Mouse (Mus musculus): ENCODE results near the gene Sox6.

The Sox6 gene

DNA sequence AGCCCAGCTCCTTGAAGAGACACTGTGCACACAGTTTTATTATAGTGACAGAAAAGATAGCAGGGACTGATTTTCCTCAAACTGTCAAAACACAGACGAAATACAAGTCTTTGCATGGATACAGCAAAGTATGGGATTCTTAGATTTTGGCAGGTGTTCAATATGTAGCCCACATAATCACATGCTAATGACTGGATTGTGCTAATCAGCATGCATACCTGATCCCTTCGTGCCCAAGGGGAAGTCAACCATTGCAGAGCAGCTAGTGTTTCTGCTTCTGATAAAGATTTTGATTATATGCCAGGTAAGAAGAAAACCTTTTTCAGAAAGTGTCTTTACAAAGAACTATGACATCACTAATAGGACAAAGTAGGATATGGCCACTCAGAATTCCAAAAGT, 245.8 kb downstream of the Sox6 start:
- H3K27me3 ChIP-seq (ENCODE audit: control insufficient read depth, insufficient read depth, low read length, poor library complexity, severe bottlenecking), result no peaks in the 10 kb centered on the region
- DNase-seq (ENCODE audit: low read depth, low spot score), result no peak
- H3K36me3 ChIP-seq (ENCODE audit: control insufficient read depth, insufficient read depth, low read length, poor library complexity, severe bottlenecking), result no peaks in the 10 kb centered on the region

DNA sequence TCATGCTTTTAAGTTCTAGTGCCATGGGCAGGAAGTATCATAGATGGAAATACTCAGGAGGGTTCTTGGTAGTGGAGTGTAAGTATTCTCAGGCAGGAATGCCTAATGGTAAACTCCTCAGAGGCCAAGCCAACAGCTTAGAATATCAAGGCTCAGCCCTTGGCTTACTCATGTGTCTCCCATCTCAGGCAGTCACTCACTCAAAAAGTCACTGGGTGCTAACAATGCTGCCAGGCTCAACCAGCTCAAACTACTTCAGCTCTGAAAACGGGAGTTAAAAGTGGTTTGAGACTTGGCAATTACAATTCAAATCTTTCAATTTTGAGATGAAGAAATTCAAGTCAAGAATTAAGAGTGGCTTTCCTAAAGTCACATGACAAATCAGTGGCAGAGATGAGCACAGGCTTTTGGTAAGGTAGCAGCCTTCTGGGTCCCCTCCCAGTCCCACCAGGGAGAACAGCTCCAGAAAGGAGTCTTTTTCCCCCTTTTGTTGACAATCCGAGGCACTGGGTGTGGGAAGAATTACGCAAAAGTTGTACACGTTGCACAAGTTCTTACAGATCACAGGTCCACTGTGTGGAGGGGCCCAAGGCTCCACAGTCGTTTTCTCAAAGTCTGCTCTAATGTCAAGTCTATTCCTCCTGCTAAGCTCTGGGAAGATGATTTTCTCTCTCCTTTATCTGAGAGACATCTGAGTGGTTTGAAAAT, 249.3 kb downstream of the Sox6 start:
- no peak for DNase-seq (ENCODE audit: low read depth, low spot score)
- Histone ChIP-seq H3K36me3 (ENCODE audit: control insufficient read depth, insufficient read depth, low read length, poor library complexity, severe bottlenecking) (no peaks in the 10 kb centered on the region), H3K27me3 (ENCODE audit: control insufficient read depth, insufficient read depth, low read length, poor library complexity, severe bottlenecking) (no peaks in the 10 kb centered on the region)

DNA sequence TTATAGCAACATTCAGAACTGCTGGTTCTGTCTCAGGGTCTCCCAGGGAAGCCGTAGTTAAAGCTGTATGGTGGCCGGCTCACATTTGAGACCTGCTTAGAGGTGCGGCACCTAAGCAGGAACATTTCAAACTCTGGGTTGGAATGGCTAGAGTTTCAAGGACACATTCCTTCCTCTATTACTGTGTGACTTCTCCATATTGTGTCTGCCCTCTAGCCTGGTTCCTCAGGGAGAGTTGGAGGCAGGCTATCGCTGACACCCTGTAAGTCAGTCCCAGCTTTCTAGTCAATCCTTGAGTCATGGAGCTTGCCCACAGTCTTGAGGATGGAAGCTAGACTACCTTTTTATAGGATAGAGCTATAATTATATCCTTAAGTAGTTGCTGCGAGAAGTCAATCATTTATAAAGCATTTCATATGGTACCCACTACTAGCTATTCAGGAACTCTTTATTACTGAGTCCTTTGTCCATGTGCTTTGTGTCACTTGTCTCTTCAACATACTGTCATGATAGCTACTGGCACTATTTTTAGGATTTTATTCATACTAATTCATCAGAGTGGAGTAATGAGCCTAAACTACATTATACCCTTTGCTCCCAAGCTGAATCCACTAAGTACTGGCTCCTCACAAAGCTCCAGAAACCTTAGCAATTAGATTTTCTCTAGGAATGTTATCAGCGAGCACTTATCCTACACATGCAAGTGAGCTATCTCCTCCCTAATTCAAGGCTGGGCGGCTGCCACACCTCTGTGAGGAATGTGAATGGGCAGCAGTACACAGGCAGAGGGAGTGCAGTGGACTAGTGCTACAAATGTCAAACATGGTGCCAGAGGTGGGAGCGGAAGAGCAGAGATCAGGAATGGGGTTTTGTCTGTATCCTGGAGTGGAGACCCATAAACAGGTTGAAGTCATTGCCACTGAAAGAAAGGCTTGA, 254.3 kb downstream of the Sox6 start:
- no peak for DNase-seq (ENCODE audit: low read depth, low spot score)
- no peaks in the 10 kb centered on the region for H3K36me3 ChIP-seq (ENCODE audit: control insufficient read depth, insufficient read depth, low read length, poor library complexity, severe bottlenecking)
- H3K27me3 ChIP-seq (ENCODE audit: control insufficient read depth, insufficient read depth, low read length, poor library complexity, severe bottlenecking), result no peaks in the 10 kb centered on the region

DNA sequence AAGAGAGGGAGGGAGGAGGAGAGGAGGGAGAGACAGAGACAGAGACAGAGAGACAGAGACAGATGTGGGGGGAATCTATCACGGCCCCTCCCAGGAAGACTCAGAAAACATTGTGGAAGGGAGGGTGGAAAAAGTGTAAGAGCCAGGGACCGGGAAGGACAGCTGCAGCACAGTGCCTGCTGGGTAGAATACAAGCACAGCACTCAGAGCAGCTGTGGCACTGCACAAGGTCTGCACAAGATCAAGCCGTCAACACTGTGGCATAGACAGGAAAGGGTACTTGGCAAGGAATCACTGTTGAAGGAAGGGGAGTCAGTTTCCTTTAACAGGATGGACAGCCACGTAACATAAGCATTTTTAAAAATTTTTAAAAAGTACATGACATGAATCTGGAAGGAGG, 258.4 kb downstream of the Sox6 start:
- Histone ChIP-seq H3K27me3 (ENCODE audit: control insufficient read depth, insufficient read depth, low read length, poor library complexity, severe bottlenecking) (no peaks in the 10 kb centered on the region), H3K36me3 (ENCODE audit: control insufficient read depth, insufficient read depth, low read length, poor library complexity, severe bottlenecking) (no peaks in the 10 kb centered on the region)
- DNase-seq (ENCODE audit: low read depth, low spot score), result no peak

DNA sequence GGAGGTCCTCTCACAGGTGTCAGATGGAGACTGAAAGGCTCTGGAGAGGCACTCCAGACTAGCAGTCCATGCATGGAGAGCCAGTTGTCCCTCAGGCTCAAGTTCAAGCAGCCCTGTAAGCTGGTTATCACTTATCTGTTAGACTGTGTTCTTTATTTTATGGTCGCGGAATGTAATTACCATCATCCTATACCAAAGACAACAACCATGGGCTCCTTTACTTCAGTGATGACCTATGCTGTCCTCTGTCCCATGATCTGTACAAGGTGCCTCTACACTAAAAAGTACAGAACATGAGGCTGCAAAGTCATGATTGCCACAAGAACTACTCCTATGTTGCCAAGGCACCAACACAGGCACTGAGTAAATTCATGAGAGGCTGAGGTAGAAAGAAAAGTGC, 259.1 kb downstream of the Sox6 start:
- Histone ChIP-seq H3K36me3 (ENCODE audit: control insufficient read depth, insufficient read depth, low read length, poor library complexity, severe bottlenecking) (no peaks in the 10 kb centered on the region), H3K27me3 (ENCODE audit: control insufficient read depth, insufficient read depth, low read length, poor library complexity, severe bottlenecking) (no peaks in the 10 kb centered on the region)
- no peak for DNase-seq (ENCODE audit: low read depth, low spot score)

DNA sequence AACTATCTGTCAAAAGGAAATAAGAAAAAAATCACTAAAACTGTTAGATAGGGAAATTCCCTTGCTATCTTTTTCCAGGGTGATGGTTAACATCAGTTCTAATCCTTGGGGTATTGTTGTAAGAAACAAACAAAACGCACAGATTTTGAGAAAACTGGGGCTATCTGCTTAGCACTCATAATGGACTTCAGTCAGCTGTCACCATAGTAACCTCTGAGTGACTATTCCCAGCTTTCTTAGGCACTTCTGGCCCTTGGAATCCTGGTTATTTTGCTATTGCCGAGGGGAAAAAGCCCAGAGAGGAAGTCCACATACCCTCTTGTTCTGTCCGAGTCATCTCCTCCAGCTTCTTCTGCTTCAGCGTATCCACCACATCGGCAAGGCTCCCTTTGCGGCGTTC, 261.9 kb downstream of the Sox6 start:
- H3K36me3 ChIP-seq (ENCODE audit: control insufficient read depth, insufficient read depth, low read length, poor library complexity, severe bottlenecking), result no peaks in the 10 kb centered on the region
- H3K27me3 ChIP-seq (ENCODE audit: control insufficient read depth, insufficient read depth, low read length, poor library complexity, severe bottlenecking), result no peaks in the 10 kb centered on the region
- no peak for DNase-seq (ENCODE audit: low read depth, low spot score)

DNA sequence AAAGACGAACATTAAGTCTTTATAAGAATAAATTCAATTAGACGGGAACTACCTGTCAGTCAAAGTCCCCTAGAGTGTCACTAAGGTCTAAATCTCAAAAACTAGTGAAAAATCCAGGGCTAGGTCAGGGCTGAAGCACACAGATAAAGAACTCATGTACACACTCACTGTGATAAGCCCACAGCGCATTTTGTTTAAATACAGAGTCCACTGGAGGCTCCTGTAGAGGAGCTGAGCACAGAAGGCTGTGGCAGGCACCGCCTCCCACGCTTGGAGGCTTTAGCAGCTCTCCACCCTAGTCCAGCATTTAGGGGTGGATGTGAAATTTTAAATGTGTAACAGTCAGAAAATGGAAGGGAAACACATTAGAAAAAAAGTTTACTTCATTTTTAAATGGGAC, 262.3 kb downstream of the Sox6 start:
- no peaks in the 10 kb centered on the region for H3K36me3 ChIP-seq (ENCODE audit: control insufficient read depth, insufficient read depth, low read length, poor library complexity, severe bottlenecking)
- H3K27me3 ChIP-seq (ENCODE audit: control insufficient read depth, insufficient read depth, low read length, poor library complexity, severe bottlenecking), result no peaks in the 10 kb centered on the region
- DNase-seq (ENCODE audit: low read depth, low spot score), result no peak

DNA sequence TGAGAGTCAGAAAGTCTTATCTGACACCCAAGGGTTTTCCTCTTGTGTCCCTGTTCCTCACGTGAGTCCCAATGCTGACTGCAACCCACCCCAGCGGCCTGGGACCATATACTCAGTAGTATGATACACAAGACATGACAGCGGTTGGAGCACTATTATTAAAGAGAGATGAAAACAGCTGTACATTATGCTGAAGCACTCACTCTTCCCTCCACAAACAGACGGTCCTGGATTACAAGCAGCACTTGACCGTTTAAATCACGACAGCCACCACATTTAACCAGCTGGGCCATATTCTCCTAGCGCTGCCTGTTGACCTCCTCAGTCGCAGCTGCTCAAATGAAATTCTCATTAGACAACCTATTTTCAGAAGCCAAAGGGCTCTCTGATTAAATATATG, 272.3 kb downstream of the Sox6 start:
- no peak for DNase-seq (ENCODE audit: low read depth, low spot score)
- Histone ChIP-seq H3K36me3 (ENCODE audit: control insufficient read depth, insufficient read depth, low read length, poor library complexity, severe bottlenecking) (no peaks in the 10 kb centered on the region), H3K27me3 (ENCODE audit: control insufficient read depth, insufficient read depth, low read length, poor library complexity, severe bottlenecking) (no peaks in the 10 kb centered on the region)

DNA sequence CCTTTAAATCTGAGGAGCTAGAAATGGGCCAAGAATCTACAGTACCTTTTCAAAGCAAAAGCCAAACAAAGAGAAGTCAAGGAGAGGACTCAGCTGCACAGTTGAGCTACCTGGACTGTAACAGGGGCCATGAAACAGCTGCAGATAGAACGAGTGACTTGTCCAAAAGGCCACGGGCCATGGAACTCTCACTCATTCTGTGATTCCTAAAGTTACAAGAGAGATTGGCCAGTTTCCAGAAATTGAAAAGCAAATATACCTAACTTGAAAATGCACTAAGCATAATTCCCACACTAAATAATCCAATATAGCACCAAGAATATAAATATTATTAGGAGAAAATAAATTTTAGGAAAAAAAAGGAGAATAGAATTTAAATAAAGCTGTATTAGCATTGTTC, 274.7 kb downstream of the Sox6 start:
- no peaks in the 10 kb centered on the region for H3K36me3 ChIP-seq (ENCODE audit: control insufficient read depth, insufficient read depth, low read length, poor library complexity, severe bottlenecking)
- no peak for DNase-seq (ENCODE audit: low read depth, low spot score)
- H3K27me3 ChIP-seq (ENCODE audit: control insufficient read depth, insufficient read depth, low read length, poor library complexity, severe bottlenecking), result no peaks in the 10 kb centered on the region

DNA sequence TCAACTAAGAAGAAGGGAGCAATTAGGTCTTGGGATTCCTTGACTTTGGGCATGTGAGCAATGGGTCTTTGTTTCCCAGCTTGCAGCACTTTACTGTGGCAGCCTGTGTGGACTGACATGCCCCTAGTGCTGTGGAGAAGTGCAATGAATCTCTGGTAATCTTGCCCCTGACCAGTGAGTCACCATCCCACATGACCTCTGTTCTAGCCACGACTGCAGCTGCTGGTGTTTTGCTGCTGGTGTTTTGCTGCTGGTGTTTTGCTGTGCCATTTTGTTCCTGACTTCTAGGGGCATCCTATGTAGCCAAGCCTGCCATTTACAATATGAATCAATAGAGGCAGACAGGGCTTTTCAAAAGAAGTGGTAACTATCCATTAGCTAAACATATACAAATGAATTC, 280.4 kb downstream of the Sox6 start:
- no peak for DNase-seq (ENCODE audit: low read depth, low spot score)
- no peaks in the 10 kb centered on the region for H3K27me3 ChIP-seq (ENCODE audit: control insufficient read depth, insufficient read depth, low read length, poor library complexity, severe bottlenecking)
- no peaks in the 10 kb centered on the region for H3K36me3 ChIP-seq (ENCODE audit: control insufficient read depth, insufficient read depth, low read length, poor library complexity, severe bottlenecking)

DNA sequence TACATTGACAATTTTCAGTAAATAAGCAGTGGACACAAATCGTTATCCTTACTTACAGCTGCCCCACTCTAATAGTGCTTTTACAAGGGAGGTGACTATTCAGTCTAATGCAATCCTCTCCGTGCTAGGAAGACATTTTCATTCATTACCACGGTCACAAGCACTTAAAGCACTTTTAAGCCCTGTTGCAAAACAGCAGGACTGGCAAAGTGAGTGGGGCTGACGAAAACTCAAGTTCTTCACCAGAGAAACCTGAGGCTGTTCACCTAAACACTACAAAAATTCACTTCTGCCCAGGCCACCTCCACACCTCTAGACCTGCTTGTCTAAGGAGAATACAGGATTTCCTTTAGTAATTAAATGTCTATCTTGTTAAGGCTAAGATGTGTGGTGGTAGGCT, 283.3 kb downstream of the Sox6 start:
- no peak for DNase-seq (ENCODE audit: low read depth, low spot score)
- no peaks in the 10 kb centered on the region for H3K27me3 ChIP-seq (ENCODE audit: control insufficient read depth, insufficient read depth, low read length, poor library complexity, severe bottlenecking)
- H3K36me3 ChIP-seq (ENCODE audit: control insufficient read depth, insufficient read depth, low read length, poor library complexity, severe bottlenecking), result no peaks in the 10 kb centered on the region

DNA sequence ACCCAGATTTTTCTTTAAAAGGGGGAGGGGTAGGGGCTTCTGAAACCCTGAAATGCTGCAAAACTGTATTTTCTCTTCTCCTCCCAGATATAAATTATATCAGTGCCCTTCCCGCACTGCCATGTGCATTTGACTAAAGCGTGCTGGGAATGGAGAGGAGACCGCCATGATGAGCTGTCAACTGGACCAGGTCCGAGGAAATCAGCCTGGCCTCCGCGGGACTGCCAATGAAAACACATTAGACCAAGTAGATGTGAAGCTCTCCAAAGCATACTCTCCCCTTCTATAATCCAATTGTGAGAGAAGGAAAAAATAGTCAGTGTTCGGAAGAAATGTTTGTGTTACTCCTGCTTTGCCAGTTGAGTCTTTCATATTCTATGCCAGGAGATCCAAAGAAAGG, 284.4 kb downstream of the Sox6 start:
- DNase-seq (ENCODE audit: low read depth, low spot score), result no peak
- no peaks in the 10 kb centered on the region for H3K36me3 ChIP-seq (ENCODE audit: control insufficient read depth, insufficient read depth, low read length, poor library complexity, severe bottlenecking)

DNA sequence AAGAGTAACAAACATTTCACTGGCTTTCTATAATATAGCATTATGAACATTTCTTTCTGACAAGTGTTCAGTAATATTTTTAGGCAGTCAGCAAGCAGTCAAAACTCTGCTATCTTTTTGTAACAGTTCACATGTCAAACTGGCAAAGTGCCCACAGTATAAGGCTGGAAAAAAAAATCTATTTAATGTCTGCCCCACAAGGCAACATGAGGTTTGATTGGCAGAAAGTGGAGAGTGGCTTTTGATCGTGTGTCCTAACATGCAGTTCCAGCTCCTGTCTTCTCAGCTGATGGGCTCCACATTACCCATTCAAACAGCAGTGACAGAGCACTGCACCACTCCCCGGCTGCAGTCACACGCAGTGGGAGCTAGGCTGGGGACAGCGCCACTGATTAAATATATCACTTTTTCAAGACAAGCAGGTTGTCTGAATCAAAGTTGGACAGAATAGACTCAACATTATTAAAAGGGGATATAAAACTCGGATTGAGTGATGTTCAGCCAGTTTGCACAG, 286.4 kb downstream of the Sox6 start:
- Histone ChIP-seq H3K36me3 (ENCODE audit: control insufficient read depth, insufficient read depth, low read length, poor library complexity, severe bottlenecking) (no peaks in the 10 kb centered on the region), H3K27me3 (ENCODE audit: control insufficient read depth, insufficient read depth, low read length, poor library complexity, severe bottlenecking) (no peaks in the 10 kb centered on the region)
- DNase-seq (ENCODE audit: low read depth, low spot score), result no peak

More for the DNA sequence above, 284.4 kb downstream of the Sox6 start:
- H3K27me3 ChIP-seq (ENCODE audit: control insufficient read depth, insufficient read depth, low read length, poor library complexity, severe bottlenecking), result no peaks in the 10 kb centered on the region

DNA sequence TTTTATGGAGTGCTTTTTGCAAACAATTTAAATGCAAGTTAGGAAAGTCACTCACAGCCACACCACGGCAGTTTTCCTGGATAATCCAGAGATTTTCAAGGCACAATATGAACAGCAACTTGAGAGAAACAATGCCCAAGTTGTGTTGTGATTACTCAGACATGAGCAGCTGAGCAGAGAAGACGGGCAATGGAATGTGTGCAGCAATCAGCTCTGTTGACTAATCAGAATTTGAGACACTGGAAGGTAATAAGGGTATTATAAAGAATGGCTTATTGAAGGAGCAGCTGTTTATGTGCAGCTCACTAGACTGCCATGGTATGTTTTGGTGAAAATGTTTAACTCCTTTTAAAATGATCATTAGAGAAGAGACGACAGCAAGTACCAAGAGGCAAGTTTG, 287.5 kb downstream of the Sox6 start:
- DNase-seq (ENCODE audit: low read depth, low spot score), result no peak

DNA sequence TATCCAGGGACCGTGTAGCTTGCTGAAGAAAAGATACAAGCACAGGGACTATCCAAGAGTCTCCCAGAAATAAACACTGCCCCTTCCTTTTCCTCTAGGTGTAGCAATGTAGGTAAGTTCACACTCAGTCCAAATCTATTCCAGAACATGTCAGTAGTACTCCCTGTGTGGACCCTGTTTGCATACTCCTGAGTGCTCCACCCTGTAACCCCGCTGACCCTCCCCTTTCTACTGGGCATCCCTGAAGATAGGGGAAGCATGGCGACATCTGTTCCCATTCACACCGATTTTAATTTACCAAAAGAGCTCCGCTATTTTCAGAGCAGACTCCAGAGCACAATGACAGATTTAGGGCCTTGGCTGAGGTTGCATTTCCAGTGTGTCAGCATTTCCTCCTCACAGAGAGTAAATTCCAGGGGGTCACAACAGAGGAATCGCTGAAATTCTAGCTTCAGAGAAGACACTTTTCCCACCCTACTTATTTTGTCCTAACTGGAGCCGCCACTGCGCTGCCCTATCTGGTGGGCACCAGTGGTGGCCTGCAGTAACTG, 288.2 kb downstream of the Sox6 start:
- DNase-seq (ENCODE audit: low read depth, low spot score), result no peak
- H3K27me3 ChIP-seq (ENCODE audit: control insufficient read depth, insufficient read depth, low read length, poor library complexity, severe bottlenecking), result no peaks in the 10 kb centered on the region
- no peaks in the 10 kb centered on the region for H3K36me3 ChIP-seq (ENCODE audit: control insufficient read depth, insufficient read depth, low read length, poor library complexity, severe bottlenecking)

More for the DNA sequence above, 287.5 kb downstream of the Sox6 start:
- no peaks in the 10 kb centered on the region for H3K36me3 ChIP-seq (ENCODE audit: control insufficient read depth, insufficient read depth, low read length, poor library complexity, severe bottlenecking)
- H3K27me3 ChIP-seq (ENCODE audit: control insufficient read depth, insufficient read depth, low read length, poor library complexity, severe bottlenecking), result no peaks in the 10 kb centered on the region
